Mouse (Mus musculus) left cerebral cortex, adult 6 months (tissue): ENCODE measurements around the gene Olfr281. TPM values are rescaled to one million over a fixed set of nuclear protein-coding genes. Genes with fewer than 3 reads are reported as not detected.

Source experiments
- long read RNA-seq, 2 experiments: library from polyadenylated mRNA; unstranded; transcript quantifications; one replicate each; pipeline ENCODE4 v2.0.0; 2019 to 2020
- polyA plus RNA-seq: library from polyadenylated mRNA; unstranded; fragments of <200 nt; fragmentation: Nextera tagmentation; gene quantifications from 2 replicates; pipeline ENCODE4 v1.2.3, GENCODE M21; 2021

The Olfr281 gene
- not detected in 2 replicates for polyA plus RNA-seq
- long read RNA-seq, experiment 1, result 0 reads
- long read RNA-seq, experiment 2, result 0 reads

GRCm38 (mm10) chr15:98452288-98452687 lies at the start of gene Olfr281:
TSS of gene Olfr281 (plus strand) at chr15:98452588.

GRCm38 (mm10) chr15:98430925-98431324 lies 21.5 kb upstream of the Olfr281 start, which contains the start of gene Olfr282:
TSS of gene Olfr282 (plus strand) at chr15:98431225.

GRCm38 (mm10) chr15:98469596-98469995 lies 17.2 kb downstream of the Olfr281 start, which contains the start of gene OR5BS1P:
TSS of gene OR5BS1P (plus strand) at chr15:98469896.

GRCm38 (mm10) chr15:98482701-98483100 lies 30.3 kb downstream of the Olfr281 start, which contains the start of gene Lalba:
TSS of gene Lalba (minus strand) at chr15:98482721.

GRCm38 (mm10) chr15:98492102-98492501 lies 39.7 kb downstream of the Olfr281 start, which contains the start of gene Olfr279:
TSS of gene Olfr279 (plus strand) at chr15:98492402.

Other genes with a start within 250 kb of the Olfr281 start
- gene Gm44579, start 231.6 kb upstream of the Olfr281 start, polyA plus RNA-seq, result 0.09 and 0.17 TPM in 2 replicates
- gene Olfr287, start 231.5 kb upstream of the Olfr281 start, polyA plus RNA-seq, result 4.3 and 7.3 TPM in 2 replicates
- not detected in 2 replicates for gene Olfr286, start 218.1 kb upstream of the Olfr281 start, polyA plus RNA-seq
- gene H1fnt, start 195.3 kb upstream of the Olfr281 start, polyA plus RNA-seq, result not detected in 2 replicates
- gene Zfp641, start 156.4 kb upstream of the Olfr281 start, polyA plus RNA-seq, result 2.7 and 3.1 TPM in 2 replicates
- not detected in 2 replicates for gene Olfr285, start 135.2 kb upstream of the Olfr281 start, polyA plus RNA-seq
- not detected in 2 replicates for gene Olfr284, start 111.6 kb upstream of the Olfr281 start, polyA plus RNA-seq
- gene Olfr283, start 71.6 kb upstream of the Olfr281 start, polyA plus RNA-seq, result not detected in 2 replicates
- gene Olfr282, start 21.4 kb upstream of the Olfr281 start, polyA plus RNA-seq, result not detected in 2 replicates
- gene OR5BS1P, start 17.3 kb downstream of the Olfr281 start, polyA plus RNA-seq, result not detected in 2 replicates
- not detected in 2 replicates for gene Lalba, start 30.1 kb downstream of the Olfr281 start, polyA plus RNA-seq
- gene Olfr279, start 39.8 kb downstream of the Olfr281 start, polyA plus RNA-seq, result 0.01 TPM in 1 of 2 replicates, not detected in the other
- gene Kansl2, start 81.7 kb downstream of the Olfr281 start, polyA plus RNA-seq, result 39.2 and 43.9 TPM in 2 replicates
- gene Ccnt1, start 118.3 kb downstream of the Olfr281 start, polyA plus RNA-seq, result 21.6 and 24.3 TPM in 2 replicates
- gene 4930415O20Rik, start 118.4 kb downstream of the Olfr281 start, polyA plus RNA-seq, result not detected in 2 replicates
- 2.3 and 3.5 TPM in 2 replicates for gene Adcy6, start 157.5 kb downstream of the Olfr281 start, polyA plus RNA-seq
- gene Cacnb3, start 178.3 kb downstream of the Olfr281 start, polyA plus RNA-seq, result 69.9 and 113 TPM in 2 replicates
- 21.4 and 22.1 TPM in 2 replicates for gene Ddx23, start 210.3 kb downstream of the Olfr281 start, polyA plus RNA-seq
- 18.2 and 20.5 TPM in 2 replicates for gene Rnd1, start 224.9 kb downstream of the Olfr281 start, polyA plus RNA-seq